Mouse (Mus musculus) liver, adult (tissue): ENCODE measurements around the gene Ptgdr2.
A peak's percentile ranks its signal among the peaks of the same experiment; 100 is the strongest.

ENCODE experiments used
- GATA4 ChIP-seq: IDR thresholded peaks from 2 replicates; pipeline ENCODE4 v1.6.1; 2014; ENCODE audit warnings: mild to moderate bottlenecking, low read length; ENCODE audit not compliant: insufficient replicate concordance

Gene Ptgdr2

GRCm38 (mm10) chr19:10921058-10921457 is 15.9 kb upstream of the Ptgdr2 start:
- TF ChIP-seq GATA4, result no peak

- TF ChIP-seq GATA4, result no peak
Measured at GRCm38 (mm10) chr19:10924220-10924619, 12.7 kb upstream of the Ptgdr2 start.

DNA sequence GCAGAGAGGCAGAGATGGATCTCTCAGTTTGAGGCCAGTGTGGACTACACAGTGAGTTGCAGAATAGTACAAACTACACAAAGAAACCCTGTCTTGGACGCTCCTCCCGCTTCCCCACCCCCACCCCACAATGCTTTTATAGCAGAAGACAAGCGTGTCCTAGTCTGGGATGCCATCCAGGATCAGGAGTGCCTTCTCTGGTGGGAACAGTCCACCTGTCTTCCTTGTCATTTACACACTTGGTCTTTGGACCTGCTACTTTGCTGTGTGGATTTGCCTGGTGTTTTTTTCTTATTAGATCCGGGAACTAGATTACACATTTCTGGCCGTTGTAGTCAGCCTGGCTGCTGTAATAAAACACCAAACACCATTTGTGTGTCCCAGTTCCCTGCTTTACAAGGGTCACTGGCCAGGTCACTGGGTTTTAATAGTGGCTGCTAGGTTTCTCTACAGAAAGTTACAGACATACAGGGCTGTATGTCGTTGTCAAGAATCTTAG is 10.8 kb upstream of the Ptgdr2 start:
- TF ChIP-seq GATA4, result no peak

DNA sequence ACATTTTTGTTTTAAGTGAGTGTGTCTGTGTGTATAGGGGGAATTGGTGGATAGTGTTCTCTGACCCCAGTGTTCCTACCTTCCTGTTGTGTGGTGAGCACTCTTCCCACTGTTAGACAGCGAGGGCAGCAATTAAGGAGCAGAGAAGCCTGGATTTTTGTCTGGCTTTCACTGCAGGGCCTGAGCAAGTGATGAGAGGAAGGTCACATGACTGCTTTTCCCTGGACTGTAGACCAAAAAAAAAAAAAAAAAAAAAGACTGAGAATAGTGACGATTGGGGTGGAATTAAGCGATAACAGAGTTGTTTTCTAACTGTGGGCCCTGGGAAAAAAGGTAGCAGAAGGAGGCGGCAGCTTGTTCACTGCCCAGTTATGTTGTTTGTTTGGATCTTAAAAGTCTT is 10.3 kb upstream of the Ptgdr2 start:
- no peak for TF ChIP-seq GATA4

- TF ChIP-seq GATA4, result no peak
Measured at GRCm38 (mm10) chr19:10930641-10931040, 6.3 kb upstream of the Ptgdr2 start.

DNA sequence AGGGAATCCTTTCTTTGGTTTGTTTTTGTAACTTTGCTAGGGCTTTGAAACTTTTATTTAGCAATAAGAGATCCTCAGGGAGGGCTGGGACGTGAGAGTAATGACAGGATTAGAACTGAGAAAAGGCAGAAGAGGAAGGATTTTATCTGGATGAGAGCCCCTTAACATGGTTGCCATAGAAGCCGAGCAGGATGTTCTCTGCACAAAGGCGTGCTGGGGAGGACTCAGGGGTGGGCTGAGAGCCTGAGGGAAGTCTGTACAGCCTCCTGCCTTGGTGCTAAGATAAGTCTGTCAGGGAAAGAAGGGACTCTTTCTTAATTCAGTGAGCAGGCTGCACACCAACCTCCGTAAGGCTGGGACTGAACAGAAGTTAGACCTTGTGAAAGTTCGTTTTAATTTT is 1.9 kb upstream of the Ptgdr2 start:
- no peak for TF ChIP-seq GATA4

- TF ChIP-seq GATA4, result no peak
Measured at GRCm38 (mm10) chr19:10936077-10936476, 883 bp upstream of the Ptgdr2 start.

DNA sequence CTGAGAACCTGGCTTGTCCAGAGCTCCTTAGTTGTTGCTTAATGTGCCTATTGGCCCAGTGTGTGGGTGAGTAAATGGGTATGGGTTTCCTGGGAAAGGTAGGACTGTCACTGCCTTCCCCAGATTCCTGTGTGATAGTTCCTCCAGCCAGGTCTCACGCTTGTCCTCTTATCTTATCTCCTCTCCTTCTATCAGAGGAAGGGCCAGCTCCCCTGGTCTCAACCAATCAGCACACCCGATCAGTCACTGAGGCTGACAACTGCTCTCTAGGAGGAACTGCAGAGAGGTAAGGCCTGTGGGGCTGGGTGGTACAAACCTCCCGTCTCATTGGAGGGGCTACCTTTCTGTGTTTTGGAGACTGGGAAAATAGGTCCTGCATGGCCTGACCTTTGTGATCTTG is 1.8 kb downstream of the Ptgdr2 start:
- TF ChIP-seq GATA4, result no peak

- no peak for TF ChIP-seq GATA4
Measured at GRCm38 (mm10) chr19:10940097-10940800, 3.3 kb downstream of the Ptgdr2 start.

GRCm38 (mm10) chr19:10940801-10941457 is 4.0 kb downstream of the Ptgdr2 start:
- no peak for TF ChIP-seq GATA4

DNA sequence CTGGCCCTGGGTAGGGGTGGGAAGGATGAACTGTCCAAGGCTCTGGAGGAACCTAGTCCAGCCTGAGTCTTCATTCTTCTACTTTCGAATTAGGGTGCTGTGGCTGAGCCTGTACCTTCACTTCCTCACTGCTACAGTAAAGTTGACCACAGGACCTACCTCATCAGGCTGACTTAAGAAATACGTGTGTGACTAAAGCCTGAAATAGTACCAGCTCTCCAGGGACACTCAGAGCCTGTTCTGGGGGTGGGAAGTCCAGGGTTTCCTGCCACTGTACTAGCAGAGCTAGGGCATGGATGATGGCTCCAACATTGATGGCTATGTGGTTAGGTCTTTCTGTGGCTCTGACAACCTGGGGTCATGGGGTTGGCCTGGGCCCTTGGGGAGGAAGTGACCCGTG is 7.0 kb downstream of the Ptgdr2 start:
- no peak for TF ChIP-seq GATA4

DNA sequence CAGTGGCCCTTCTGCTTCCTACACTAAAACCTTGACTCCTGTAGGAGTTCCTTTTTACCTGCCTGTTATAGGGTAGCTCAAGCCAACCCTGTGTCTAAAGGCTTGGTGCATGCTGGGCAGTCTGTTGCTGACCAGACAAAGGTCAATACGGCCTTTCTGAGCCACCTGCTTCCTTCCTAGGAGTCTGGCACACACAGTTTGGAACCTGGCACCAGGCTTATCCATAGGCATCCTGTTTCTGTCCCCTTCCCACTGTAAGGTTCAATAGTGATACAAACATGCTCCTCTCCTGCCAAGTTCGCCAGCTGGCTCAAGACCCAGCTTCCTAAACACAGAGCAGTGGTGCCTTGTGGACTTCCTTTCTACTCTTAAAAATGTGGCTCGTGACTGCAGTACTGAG is 9.5 kb downstream of the Ptgdr2 start:
- TF ChIP-seq GATA4, result no peak

GRCm38 (mm10) chr19:10947219-10947618 is 10.3 kb downstream of the Ptgdr2 start:
- no peak for TF ChIP-seq GATA4

GRCm38 (mm10) chr19:10948416-10948815 is 11.5 kb downstream of the Ptgdr2 start:
- no peak for TF ChIP-seq GATA4

DNA sequence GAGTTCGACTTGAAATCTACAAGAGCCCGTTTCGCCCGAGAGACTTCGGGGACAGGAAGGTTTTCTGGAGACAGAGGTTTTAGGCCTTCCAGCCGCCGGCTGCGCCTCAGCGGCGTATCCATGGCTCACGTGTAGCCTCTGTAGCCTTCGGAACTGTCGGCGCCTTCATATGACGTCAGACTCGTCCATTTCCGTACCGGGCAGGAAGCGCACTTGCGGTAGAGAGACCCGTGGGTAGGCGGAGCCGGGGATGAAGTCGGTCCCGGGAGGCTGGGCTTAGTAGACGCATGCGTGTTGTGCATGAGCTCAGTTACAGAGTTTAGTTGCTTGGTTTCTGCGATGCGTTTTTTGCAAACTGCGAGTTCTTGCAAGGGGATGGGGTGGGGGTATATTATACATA is 12.2 kb downstream of the Ptgdr2 start, which contains the start of gene Ccdc86:
Gene Ccdc86, minus strand, starts transcription at position 155 of the 400 bp plus-strand sequence.
- peak; percentile 9; the same call in 1 of the 2 replicates for TF ChIP-seq GATA4

DNA sequence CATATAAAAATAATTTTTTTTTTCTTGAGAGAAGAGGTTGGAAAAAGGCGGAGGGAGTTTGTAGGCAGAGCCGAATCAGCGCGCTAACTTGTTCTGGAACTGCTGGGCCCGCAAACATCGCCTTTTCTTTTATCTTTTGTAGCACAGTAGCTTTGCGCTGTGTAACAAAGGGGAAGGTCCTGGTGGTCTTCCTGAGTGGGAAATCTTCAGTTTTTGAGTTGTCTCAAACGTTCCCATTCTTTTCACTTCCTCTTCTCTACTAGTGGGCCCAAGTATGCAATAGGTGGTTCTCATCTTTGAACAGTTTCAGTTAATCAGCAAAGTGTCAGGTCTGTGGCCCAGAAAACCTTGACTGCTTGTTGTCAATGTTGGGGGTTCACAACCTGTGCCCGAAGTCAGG is 12.6 kb downstream of the Ptgdr2 start:
- TF ChIP-seq GATA4, result no peak

DNA sequence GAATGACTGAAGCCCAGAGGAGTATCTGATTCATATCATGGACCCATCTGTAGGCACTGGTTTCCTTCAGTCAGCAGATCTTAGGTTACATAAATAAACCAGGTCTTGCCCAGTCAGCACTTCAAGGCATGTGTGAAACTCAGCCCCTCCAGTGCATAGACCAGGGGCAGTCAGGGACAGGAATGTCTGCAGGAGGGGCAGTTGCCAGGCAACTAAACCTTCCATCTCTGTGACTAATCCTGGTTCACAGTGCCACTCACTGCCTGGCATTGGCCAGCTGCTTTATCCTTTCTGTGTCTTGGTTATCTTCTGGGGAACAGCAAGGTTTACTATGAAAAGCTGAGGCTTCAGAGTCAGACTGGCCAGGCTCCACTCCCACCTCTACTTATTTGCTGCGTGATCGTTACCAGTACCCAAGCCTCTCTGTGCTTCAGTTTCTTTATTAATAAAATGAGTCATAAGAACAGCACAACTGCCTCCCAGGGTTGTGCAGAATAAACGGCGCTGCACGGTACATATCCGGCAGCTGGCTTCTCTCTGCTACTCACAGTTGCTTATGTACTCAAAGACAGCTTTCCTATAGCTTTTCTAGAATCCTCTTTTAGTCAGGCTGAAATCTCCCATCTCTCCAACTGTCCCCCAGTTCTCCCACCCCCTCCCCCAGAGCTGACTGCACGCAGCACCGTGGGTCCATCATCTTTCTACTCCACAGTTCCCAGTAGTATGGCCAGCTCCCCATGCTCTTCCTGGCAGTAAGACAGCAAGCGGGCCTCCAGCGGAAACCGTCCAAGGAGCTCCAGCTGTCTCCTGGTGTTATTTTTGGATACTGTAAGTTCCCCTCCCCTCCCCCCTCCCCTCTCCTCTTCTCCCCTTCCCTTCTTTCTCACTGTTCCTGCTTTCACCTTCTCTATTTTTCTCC is 15.3 kb downstream of the Ptgdr2 start:
- no peak for TF ChIP-seq GATA4
